Mouse (Mus musculus) spleen, adult 2 months (tissue): Measurements from ENCODE around the gene Prg3. TPM values are rescaled to one million over a fixed set of nuclear protein-coding genes. Genes with fewer than 3 reads are reported as not detected.

Experiments used
- DNase-seq, 2 experiments: peaks; one replicate each; pipeline versions ENCODE4 v3.0.0 to v3.0.0-alpha.2; 2012 to 2021; ENCODE audit warnings: low spot score in 2 of 2, low read depth in 1 of 2
- H3K27ac ChIP-seq: fragments of 200-500 bp; 2 replicates; pipeline ENCODE4 v1.5.1; 2012; ENCODE audit warnings: low read length, inconsistent platforms; ENCODE audit not compliant: insufficient read depth
- H3K27me3 ChIP-seq: fragments of 200-500 bp; 2 replicates; pipeline ENCODE4 v1.6.1; 2012; ENCODE audit warnings: mild to moderate bottlenecking, moderate library complexity, low read length, inconsistent platforms; ENCODE audit not compliant: control insufficient read depth, insufficient read depth
- H3K36me3 ChIP-seq: fragments of 200-500 bp; 2 replicates; pipeline ENCODE4 v1.6.1; 2012; ENCODE audit warnings: mild to moderate bottlenecking, low read length, inconsistent platforms; ENCODE audit not compliant: control insufficient read depth, insufficient read depth
- H3K4me1 ChIP-seq: fragments of 200-500 bp; 2 replicates; pipeline ENCODE4 v1.6.1; 2011; ENCODE audit warnings: inconsistent platforms; ENCODE audit not compliant: control insufficient read depth, insufficient read depth, insufficient read length
- H3K4me3 ChIP-seq: fragments of 200-500 bp; 2 replicates; pipeline ENCODE4 v1.5.1; 2011; ENCODE audit warnings: mild to moderate bottlenecking, inconsistent platforms; ENCODE audit not compliant: insufficient read depth, insufficient read length; ENCODE audit errors: extremely low read depth
- CTCF ChIP-seq: fragments of 200-500 bp; IDR thresholded peaks from 2 replicates; pipeline ENCODE4 v1.5.1; 2011; ENCODE audit warnings: mild to moderate bottlenecking, inconsistent platforms; ENCODE audit not compliant: insufficient read depth, insufficient read length, insufficient replicate concordance; ENCODE audit errors: extremely low read depth
- POLR2A ChIP-seq: fragments of 200-500 bp; IDR thresholded peaks from 2 replicates; pipeline ENCODE4 v1.6.1; 2011; ENCODE audit warnings: low read depth, low read length, inconsistent platforms
- WGBS: fragments of 180-500 bp; shearing (Covaris S2); methylation state at CpG from one replicate; pipeline ENCODE4 v1.1.7; 2018; 5-methylcytosine and 5-hydroxymethylcytosine counted together
- polyA plus RNA-seq: library from polyadenylated mRNA; depleted of rRNA; stranded (reverse); fragments of >200 nt; gene quantifications from 2 replicates; pipeline ENCODE4 v1.2.3, GENCODE M21; 2012

Gene Prg3
- polyA plus RNA-seq, 1 experiment, result 3.7 TPM

- H3K36me3 ChIP-seq, result no peaks in the 10 kb centered on the region
- peaks cover 19% of the 10 kb centered on the region for H3K4me1 ChIP-seq
- DNase-seq, result no peak
- WGBS, result 69% methylated on average over 11 of the region's 11 CpGs
- H3K27ac ChIP-seq, result no peak overlapping the region
- no peak overlapping the region for H3K4me3 ChIP-seq
- H3K27me3 ChIP-seq, result no peaks in the 10 kb centered on the region
- no peak for TF ChIP-seq CTCF
- TF ChIP-seq POLR2A, result no peak
Measured at GRCm38 (mm10) chr2:84958588-84959264, 29.3 kb upstream of the Prg3 start.

- Histone ChIP-seq H3K27me3 (no peaks in the 10 kb centered on the region), H3K27ac (no peak overlapping the region), H3K4me1 (peaks cover 26% of the 10 kb centered on the region), H3K36me3 (no peaks in the 10 kb centered on the region), H3K4me3 (no peak overlapping the region)
- DNase-seq, result no peak
- 30% methylated on average over 2 of the region's 2 CpGs for WGBS
- TF ChIP-seq CTCF (no peak), POLR2A (no peak)
Measured at GRCm38 (mm10) chr2:84961300-84961699, 26.7 kb upstream of the Prg3 start.

- Histone ChIP-seq H3K27me3 (no peaks in the 10 kb centered on the region), H3K4me1 (peaks cover 26% of the 10 kb centered on the region), H3K27ac (no peak overlapping the region), H3K36me3 (no peaks in the 10 kb centered on the region), H3K4me3 (no peak overlapping the region)
- DNase-seq, result no peak
- WGBS, result 78% methylated on average over 3 of the region's 3 CpGs
- no peak for TF ChIP-seq POLR2A
- no peak for TF ChIP-seq CTCF
Measured at GRCm38 (mm10) chr2:84961901-84962300, 26.1 kb upstream of the Prg3 start.

- Histone ChIP-seq H3K36me3 (no peaks in the 10 kb centered on the region), H3K4me1 (peaks cover 29% of the 10 kb centered on the region), H3K27me3 (no peaks in the 10 kb centered on the region), H3K27ac (no peak overlapping the region), H3K4me3 (no peak overlapping the region)
- 38% methylated on average over 6 of the region's 6 CpGs for WGBS
- DNase-seq, result no peak
- no peak for TF ChIP-seq CTCF
- no peak for TF ChIP-seq POLR2A
Measured at GRCm38 (mm10) chr2:84962906-84963507, 25.0 kb upstream of the Prg3 start.

- Histone ChIP-seq H3K27me3 (no peaks in the 10 kb centered on the region), H3K4me3 (no peak overlapping the region), H3K27ac (peak overlapping the region; percentile 71), H3K4me1 (peaks cover 29% of the 10 kb centered on the region), H3K36me3 (no peaks in the 10 kb centered on the region)
- no peak for TF ChIP-seq POLR2A
- TF ChIP-seq CTCF, result no peak
- WGBS, result 31% methylated on average over 7 of the region's 7 CpGs
- DNase-seq, result peak; percentile 17 to 42
Measured at GRCm38 (mm10) chr2:84964111-84964801, 23.8 kb upstream of the Prg3 start.

GRCm38 (mm10) chr2:84967318-84967991, 20.6 kb upstream of the Prg3 start:
- peaks cover 21% of the 10 kb centered on the region for H3K4me1 ChIP-seq
- TF ChIP-seq CTCF, result no peak
- TF ChIP-seq POLR2A, result no peak
- H3K27me3 ChIP-seq, result no peaks in the 10 kb centered on the region
- 23% methylated on average over 5 of the region's 5 CpGs for WGBS
- peak overlapping the region; percentile 49; the same call in 1 of the 2 replicates for H3K27ac ChIP-seq
- no peak for DNase-seq
- H3K36me3 ChIP-seq, result no peaks in the 10 kb centered on the region
- H3K4me3 ChIP-seq, result no peak overlapping the region
